Mouse (Mus musculus) ES-Bruce4 (cell line): ENCODE data around the gene Gm17349.

Experiments
- CTCF ChIP-seq: IDR thresholded peaks from one replicate; pipeline ENCODE4 v1.8.1; 2011; ENCODE audit warnings: low read depth, low read length
- EP300 ChIP-seq: IDR thresholded peaks from 2 replicates; pipeline ENCODE4 v1.6.1; 2011; ENCODE audit warnings: low read depth, low read length; ENCODE audit not compliant: insufficient read depth
- POLR2A ChIP-seq: IDR thresholded peaks from one replicate; pipeline ENCODE4 v1.8.1; 2011; ENCODE audit warnings: low read length; ENCODE audit not compliant: insufficient read depth

DNA sequence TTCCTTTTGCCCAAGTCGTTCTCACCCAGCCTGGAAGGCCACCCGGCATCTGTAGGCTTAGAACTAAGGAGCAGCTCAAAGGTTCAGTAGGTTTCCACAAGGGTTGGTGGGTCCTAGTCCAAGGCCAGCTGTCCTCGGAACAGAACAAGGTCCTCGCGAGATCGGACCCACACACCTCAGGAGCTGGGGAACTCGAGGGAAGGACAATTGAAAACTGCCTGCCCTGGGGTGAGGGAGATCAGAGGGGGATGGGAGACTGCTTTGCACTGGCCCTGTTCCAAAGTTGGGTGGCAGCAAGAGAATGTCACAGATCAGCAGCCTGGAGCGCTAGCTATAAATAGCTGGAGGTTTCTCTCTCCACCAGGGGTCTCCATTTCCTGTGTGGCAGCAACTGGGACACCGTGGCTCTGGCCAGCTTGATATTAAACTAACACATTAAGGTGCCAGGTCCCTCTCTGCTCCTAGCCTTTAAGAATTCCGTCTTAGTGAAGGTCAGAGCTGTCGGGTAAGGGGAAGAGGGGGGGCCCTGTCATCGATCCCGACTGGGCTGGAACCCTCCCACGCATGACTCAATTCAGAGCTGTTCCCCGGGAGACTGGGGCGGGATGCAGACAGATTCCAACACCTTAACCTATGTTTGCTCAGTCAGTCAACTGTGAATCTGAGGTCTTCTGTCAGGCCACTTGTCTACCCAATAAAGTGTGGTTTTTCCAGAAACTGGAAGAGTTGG lies 19.2 kb upstream of the Gm17349 start:
- TF ChIP-seq CTCF (peak; percentile 55), EP300 (0 out of 2 replicates have a peak, but pooled peaks have one; percentile 15), POLR2A (no peak)
